Mouse (Mus musculus): Measurements from ENCODE around the gene Metap1d.

Metap1d gene

GRCm38 (mm10) chr2:71528014-71528713 lies 75.1 kb downstream of the Metap1d start, which contains the start of gene Dlx1:
Gene Dlx1, plus strand, starts transcription at chr2:71528113.
- peak in 1 of 2 experiments; percentile 35 for DNase-seq

GRCm38 (mm10) chr2:71528714-71529510 lies 75.8 kb downstream of the Metap1d start:
- peak in 1 of 2 experiments; percentile 41 for DNase-seq

GRCm38 (mm10) chr2:71529511-71530351 lies 76.7 kb downstream of the Metap1d start:
- peak; percentile 61 to 66 for DNase-seq

- DNase-seq, result no peak
Observed at GRCm38 (mm10) chr2:71530391-71531123, 77.5 kb downstream of the Metap1d start.

- DNase-seq, result no peak
Observed at GRCm38 (mm10) chr2:71531124-71531590, 78.1 kb downstream of the Metap1d start.

- no peak for DNase-seq
Observed at GRCm38 (mm10) chr2:71531990-71532970, 79.2 kb downstream of the Metap1d start.

- DNase-seq, result no peak
Observed at GRCm38 (mm10) chr2:71533094-71533493, 80.0 kb downstream of the Metap1d start.

- peak in 1 of 2 experiments; percentile 3 for DNase-seq
Observed at GRCm38 (mm10) chr2:71534242-71535052, 81.4 kb downstream of the Metap1d start.

- peak in 1 of 2 experiments; percentile 26 for DNase-seq
Observed at GRCm38 (mm10) chr2:71540611-71541417, 87.7 kb downstream of the Metap1d start.

GRCm38 (mm10) chr2:71541418-71542226 lies 88.5 kb downstream of the Metap1d start:
- no peak for DNase-seq

GRCm38 (mm10) chr2:71542227-71542815 lies 89.2 kb downstream of the Metap1d start:
- no peak for DNase-seq

GRCm38 (mm10) chr2:71542816-71543301 lies 89.8 kb downstream of the Metap1d start:
- DNase-seq, result no peak

GRCm38 (mm10) chr2:71543531-71543930 lies 90.5 kb downstream of the Metap1d start:
- DNase-seq, result no peak

- DNase-seq, result peak in 1 of 2 experiments; percentile 16
Observed at GRCm38 (mm10) chr2:71543948-71544347, 90.9 kb downstream of the Metap1d start.

GRCm38 (mm10) chr2:71544391-71545285 lies 91.6 kb downstream of the Metap1d start:
- DNase-seq, result peak in 1 of 2 experiments; percentile 28

GRCm38 (mm10) chr2:71545401-71545881 lies 92.4 kb downstream of the Metap1d start:
- peak in 1 of 2 experiments; percentile 19 for DNase-seq
